Mouse (Mus musculus): ENCODE data around the gene Col25a1. TPM values are rescaled to one million over a fixed set of nuclear protein-coding genes. Genes with fewer than 3 reads are reported as not detected.

Col25a1 gene
- polyA plus RNA-seq, 1 experiment, result not detected

DNA sequence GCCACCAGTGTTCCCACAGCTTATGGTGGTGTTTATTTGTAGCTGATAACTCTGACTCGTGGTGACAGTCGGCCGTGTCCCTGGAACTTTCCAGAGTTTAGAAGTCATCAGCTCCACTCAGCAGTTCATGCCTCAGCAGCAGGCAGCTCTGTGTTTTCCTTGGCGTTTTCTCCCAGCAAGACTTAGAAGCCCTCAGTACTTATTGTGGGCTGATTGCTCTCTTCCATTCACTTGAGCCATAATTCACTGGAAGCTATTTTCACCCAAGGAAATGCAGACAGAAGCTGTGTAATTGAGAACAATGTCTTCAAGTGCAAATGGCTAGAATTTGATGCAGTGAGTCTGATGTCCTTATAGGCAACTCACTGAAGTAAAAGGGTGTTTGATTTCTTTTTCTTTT lies 254.6 kb downstream of the Col25a1 start:
- H3K4me3 ChIP-seq (ENCODE audit: insufficient read depth, low read depth, low read length), result no peak overlapping the region
- no peak overlapping the region for H3K27ac ChIP-seq (replicated peaks; ENCODE audit: low read depth, low read length)
- H3K4me1 ChIP-seq (ENCODE audit: control insufficient read depth, insufficient read depth, insufficient read length, low read length), result no peaks in the 10 kb centered on the region

DNA sequence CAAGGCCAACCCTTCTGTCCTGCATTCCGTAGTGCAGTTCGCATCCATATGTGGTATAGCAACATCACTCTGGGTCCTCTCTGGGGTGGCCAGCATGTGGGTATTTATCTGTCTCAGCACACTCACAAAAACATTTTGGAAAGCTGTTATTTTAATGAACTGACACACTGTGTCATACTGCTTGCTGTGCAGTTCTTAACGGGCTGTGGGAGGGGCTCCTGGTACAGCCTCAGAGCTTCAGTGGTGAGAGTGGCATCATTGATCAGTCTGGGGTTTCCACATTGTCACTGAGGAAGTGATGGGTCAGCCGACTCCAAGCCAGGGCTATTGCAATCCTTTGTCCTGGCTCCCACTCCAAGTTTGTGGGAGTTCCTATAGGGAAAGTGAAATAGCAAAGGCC lies 255.9 kb downstream of the Col25a1 start:
- Histone ChIP-seq H3K4me3 (ENCODE audit: insufficient read depth, low read depth, low read length) (no peak overlapping the region), H3K27ac (replicated peaks; ENCODE audit: low read depth, low read length) (no peak overlapping the region), H3K4me1 (ENCODE audit: control insufficient read depth, insufficient read depth, insufficient read length, low read length) (no peaks in the 10 kb centered on the region)

DNA sequence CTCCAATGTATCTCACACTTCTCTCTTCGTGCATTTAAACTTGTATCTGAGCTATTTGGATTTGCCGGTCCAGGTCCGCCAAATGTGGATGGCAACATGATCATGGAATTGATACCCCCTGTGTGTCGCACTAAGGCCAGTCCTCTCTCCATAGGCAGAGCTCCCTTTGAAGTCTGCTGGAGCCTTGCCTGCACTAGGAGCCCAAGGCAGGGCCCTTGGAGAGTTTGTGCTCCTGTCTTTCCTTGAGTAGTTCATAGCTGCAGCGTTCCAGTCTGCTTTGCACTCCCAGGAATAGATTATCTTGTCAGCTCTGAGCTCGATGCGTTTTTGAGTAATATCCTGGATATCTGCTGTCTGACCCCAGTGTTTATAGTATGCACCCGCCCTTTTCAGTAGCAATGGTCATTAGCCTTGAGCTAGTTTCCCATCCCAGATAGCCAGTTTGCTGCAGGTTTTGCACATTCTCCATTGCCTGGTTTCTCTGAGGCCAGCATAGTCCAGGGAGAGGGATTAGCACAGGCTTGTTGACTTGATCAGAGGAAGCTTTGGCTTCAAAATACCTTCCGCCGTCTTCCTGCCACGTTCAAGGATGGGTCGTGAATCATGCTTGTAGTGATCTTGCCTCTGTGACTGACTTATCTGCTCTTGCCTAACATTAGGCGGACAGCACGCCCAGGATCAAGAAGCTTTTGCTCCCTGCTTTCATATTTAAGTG lies 258.1 kb downstream of the Col25a1 start:
- no peaks in the 10 kb centered on the region for H3K4me1 ChIP-seq (ENCODE audit: control insufficient read depth, insufficient read depth, insufficient read length, low read length)
- no peak overlapping the region for H3K27ac ChIP-seq (replicated peaks; ENCODE audit: low read depth, low read length)
- no peak overlapping the region for H3K4me3 ChIP-seq (ENCODE audit: insufficient read depth, low read depth, low read length)

DNA sequence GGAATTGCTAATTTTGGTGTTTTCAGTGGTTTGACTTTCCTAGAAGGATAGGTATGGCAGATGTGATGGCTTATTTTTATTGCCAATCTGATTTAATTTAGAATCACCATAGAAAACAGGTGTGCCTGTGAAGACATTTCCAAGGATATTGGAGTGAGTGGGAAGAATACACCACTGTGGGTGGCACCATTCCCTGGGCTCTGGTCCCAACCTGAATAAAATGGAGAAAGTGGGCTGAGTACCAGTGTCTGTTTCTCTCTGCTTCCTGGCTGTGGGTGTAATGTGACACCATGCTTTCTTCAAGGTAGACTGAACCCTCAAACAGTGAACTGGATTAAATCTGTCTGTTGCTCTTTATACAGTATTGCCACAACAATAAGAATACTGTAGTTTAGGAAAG lies 265.3 kb downstream of the Col25a1 start:
- no peak overlapping the region for H3K4me3 ChIP-seq (ENCODE audit: insufficient read depth, low read depth, low read length)
- no peak overlapping the region for H3K27ac ChIP-seq (replicated peaks; ENCODE audit: low read depth, low read length)
- no peaks in the 10 kb centered on the region for H3K4me1 ChIP-seq (ENCODE audit: control insufficient read depth, insufficient read depth, insufficient read length, low read length)

DNA sequence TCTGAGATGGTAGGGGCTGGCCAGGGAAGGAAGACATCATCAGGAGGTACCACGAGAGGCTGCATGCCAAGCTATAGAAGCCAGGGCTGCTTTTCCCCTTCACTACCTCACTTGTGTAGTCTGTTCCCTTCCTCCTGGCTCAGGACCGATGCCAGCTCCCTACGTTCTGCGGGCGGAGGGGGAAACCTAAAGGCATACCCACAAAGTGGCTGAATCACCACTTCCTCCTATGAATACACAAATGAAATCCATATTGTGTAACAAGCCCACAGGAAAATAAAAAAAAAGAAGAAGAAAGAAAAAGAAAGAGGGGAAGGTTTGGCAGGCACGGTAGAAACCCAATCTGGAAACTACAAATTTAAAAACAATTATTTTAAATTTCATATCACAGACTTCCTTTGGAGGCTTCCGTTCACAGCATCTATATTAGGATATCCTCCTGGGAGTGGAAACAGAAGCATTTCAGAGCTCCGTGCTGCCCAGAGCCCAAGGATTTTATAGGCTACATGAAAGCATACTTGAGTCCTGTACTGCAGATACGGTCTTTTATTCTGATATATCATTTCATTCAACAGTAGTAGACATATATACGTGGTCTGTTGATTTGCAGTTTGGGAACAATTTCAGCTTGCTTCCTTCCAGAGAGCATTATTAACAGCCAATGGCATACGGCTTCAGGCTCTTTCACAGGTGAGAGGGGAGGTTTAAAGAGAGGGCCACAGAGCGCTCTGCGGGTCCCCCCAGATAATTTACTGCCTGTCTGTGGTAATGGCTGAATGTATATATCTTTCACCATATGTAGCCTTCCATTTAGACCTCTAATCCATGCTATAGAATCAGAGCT lies 269.6 kb downstream of the Col25a1 start:
- Histone ChIP-seq H3K27ac (replicated peaks; ENCODE audit: low read depth, low read length) (no peak overlapping the region), H3K4me3 (ENCODE audit: insufficient read depth, low read depth, low read length) (no peak overlapping the region), H3K4me1 (ENCODE audit: control insufficient read depth, insufficient read depth, insufficient read length, low read length) (no peaks in the 10 kb centered on the region)

DNA sequence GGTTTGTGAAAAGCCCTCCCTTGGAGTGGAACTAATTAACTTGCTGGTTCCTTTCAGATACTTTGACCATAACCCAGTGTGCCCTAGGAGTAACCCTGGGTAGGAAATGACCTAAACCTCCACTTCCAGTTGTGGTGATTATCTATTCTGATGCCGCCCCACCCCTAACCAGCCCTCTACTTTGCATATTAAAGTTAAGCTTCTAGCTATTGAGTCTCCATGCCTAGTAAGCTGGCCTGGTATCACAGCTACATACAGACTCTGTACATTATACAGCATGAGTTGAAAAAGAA lies 270.2 kb downstream of the Col25a1 start:
- Histone ChIP-seq H3K4me1 (ENCODE audit: control insufficient read depth, insufficient read depth, insufficient read length, low read length) (no peaks in the 10 kb centered on the region), H3K27ac (replicated peaks; ENCODE audit: low read depth, low read length) (no peak overlapping the region), H3K4me3 (ENCODE audit: insufficient read depth, low read depth, low read length) (no peak overlapping the region)

DNA sequence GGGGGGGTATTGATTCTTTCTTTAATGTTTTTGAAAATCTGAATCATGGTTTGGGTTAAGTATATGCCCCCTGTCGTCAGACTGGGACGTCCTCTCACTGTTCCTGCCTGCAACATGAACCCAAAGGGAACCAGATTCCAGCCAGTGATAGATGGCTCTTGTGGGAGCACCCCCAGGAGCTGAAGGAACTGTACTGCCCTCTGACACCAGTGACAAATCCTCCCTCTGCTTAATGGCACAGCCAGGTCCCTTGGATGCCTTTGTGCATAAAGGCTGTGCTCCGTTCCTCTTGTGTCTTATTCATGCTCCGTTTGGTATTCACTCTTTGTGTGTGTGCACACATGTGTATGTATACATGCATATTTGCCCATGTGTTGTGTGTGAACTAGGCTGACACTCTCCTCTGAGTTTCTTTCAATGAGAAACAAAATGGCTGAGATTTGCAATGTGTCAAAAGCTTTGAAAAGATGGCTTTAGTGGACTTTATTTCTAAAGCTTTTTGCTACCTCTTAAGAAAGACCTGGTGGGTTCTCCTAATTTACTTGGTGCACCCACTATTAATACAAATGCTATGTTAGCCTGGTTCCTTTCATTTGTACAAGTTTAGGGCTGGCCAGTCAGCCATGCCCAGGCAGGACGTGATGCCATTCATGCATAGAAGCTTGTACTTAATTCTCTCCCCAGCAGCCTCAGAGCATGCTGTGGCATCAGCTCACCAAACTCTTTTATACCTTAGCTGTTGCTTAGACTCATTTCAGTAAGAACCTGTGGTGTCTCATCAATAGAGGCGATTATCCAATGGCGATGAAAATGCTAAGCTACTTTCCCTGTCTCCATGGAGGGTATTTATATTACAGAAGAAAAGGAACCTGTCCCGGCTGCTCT lies 273.5 kb downstream of the Col25a1 start:
- no peak overlapping the region for H3K27ac ChIP-seq (replicated peaks; ENCODE audit: low read depth, low read length)
- H3K4me1 ChIP-seq (ENCODE audit: control insufficient read depth, insufficient read depth, insufficient read length, low read length), result no peaks in the 10 kb centered on the region
- H3K4me3 ChIP-seq (ENCODE audit: insufficient read depth, low read depth, low read length), result no peak overlapping the region

DNA sequence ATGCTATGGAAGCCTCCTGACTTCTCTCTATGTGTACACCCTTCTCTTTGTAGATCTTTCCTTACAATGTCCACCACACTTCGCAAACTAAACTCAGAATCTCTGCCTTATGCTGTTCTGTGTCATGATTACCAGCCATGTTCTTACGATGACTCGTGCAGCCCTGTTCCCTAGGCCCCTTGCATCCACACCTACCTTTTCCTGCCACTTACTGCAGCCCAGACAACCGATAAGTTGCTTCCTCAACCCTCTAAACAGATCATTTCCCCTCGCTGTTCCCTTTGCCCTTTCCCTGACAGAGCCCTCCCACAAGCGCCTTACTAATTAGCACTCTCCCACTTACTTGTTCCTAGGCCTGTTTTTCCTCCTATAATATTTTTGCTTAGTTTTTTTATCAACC lies 275.9 kb downstream of the Col25a1 start:
- Histone ChIP-seq H3K4me3 (ENCODE audit: insufficient read depth, low read depth, low read length) (no peak overlapping the region), H3K27ac (replicated peaks; ENCODE audit: low read depth, low read length) (no peak overlapping the region)

DNA sequence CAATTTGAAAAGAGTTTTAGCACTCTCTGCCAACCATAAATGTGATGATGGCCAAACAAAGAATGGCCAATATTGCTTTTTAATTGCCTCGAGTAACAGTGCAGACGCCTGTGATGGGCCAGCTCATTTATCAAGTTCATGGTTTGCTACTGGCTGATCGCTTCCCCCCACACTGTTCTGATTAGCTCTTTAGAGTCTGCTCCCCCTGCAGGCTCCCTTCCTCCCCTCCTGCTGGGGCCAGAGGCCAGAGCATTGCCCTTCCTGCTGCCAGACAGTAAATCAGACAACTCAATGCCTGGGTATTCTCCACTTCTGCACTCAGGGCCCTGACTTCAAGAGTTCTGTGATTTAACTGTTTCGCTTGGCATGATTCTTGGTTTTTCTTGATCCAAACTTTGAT lies 281.9 kb downstream of the Col25a1 start:
- Histone ChIP-seq H3K4me3 (ENCODE audit: insufficient read depth, low read depth, low read length) (no peak overlapping the region), H3K4me1 (ENCODE audit: control insufficient read depth, insufficient read depth, insufficient read length, low read length) (no peaks in the 10 kb centered on the region), H3K27ac (replicated peaks; ENCODE audit: low read depth, low read length) (no peak overlapping the region)

More for the DNA sequence above, 275.9 kb downstream of the Col25a1 start:
- no peaks in the 10 kb centered on the region for H3K4me1 ChIP-seq (ENCODE audit: control insufficient read depth, insufficient read depth, insufficient read length, low read length)

DNA sequence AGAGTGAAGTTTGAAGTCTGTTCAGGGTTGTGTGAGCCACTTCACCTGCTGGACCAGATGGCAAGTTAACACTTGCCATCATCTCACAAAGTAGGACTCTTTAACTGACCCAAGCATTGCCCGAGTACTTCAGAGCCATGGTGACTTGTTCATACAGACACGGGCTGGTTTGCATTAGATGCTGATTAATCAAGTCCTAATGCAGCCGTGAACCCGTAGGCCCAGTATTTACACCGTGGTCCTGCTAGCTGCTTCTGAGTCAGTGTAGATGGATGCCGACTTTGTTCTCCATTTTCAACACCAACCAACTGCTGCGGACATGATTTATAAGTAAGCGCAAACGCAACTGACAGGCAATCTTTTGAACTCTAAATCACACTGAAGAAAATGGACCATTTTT lies 287.6 kb downstream of the Col25a1 start:
- Histone ChIP-seq H3K4me3 (ENCODE audit: insufficient read depth, low read depth, low read length) (no peak overlapping the region), H3K4me1 (ENCODE audit: control insufficient read depth, insufficient read depth, insufficient read length, low read length) (no peaks in the 10 kb centered on the region), H3K27ac (replicated peaks; ENCODE audit: low read depth, low read length) (no peak overlapping the region)

DNA sequence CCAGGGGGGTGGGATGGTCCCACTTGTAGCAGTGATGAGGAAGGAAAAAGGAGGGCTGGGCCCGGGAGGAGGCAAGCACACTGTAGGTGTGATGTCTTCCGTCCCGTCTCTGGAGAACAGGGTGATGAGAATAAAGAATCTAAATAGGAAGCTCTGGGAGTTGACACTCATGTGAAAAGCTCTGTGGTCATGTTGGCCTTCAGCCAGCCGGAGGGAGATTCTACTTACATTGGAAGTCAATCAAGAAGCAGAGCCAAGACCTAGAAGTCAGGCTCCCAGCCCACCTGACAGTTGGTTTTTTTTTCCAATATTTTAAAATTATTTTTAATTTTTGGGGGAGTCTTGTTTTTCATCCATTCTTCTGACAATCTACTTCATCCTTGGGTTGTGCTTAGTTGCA lies 297.5 kb downstream of the Col25a1 start:
- Histone ChIP-seq H3K4me1 (ENCODE audit: control insufficient read depth, insufficient read depth, insufficient read length, low read length) (no peaks in the 10 kb centered on the region), H3K4me3 (ENCODE audit: insufficient read depth, low read depth, low read length) (no peak overlapping the region), H3K27ac (replicated peaks; ENCODE audit: low read depth, low read length) (no peak overlapping the region)

DNA sequence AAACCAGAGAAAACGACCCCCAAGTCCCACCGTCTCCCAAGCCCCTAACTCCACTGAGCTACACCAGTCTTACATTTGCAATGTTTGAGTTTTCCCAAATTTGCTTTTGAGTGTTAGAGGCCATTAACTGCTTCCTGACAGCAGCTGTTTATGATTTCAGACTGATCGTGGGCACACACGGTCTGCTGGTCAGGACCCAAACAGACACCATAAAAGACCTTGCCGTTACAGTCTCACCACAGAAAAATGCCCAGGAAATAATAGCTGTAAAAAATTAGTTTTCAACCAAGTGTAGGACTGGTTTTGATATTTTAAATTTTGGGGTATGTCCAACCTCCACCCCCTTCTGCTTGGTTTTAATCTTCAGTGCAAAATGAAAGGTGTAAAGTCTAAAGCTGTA lies 298.8 kb downstream of the Col25a1 start:
- Histone ChIP-seq H3K4me3 (ENCODE audit: insufficient read depth, low read depth, low read length) (no peak overlapping the region), H3K27ac (replicated peaks; ENCODE audit: low read depth, low read length) (no peak overlapping the region), H3K4me1 (ENCODE audit: control insufficient read depth, insufficient read depth, insufficient read length, low read length) (no peaks in the 10 kb centered on the region)

DNA sequence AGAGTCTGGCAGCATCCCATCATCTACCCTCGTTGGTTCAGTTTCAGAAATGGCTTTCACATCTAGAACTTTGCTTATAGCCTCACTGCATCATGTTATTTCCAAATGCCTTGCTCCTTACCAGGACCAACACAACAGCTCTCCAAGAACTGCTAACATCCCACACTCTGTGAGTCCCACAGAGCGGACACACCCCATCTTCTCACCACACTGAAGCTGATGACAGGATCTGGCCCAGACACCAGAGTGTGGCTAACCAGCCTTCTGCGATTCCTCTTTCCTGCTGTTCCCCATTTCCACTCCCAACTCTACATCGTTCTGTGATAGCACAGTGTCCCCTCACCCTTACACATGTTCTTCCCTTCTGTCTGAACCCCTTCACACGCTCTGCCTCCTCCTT lies 301.5 kb downstream of the Col25a1 start:
- Histone ChIP-seq H3K4me1 (ENCODE audit: control insufficient read depth, insufficient read depth, insufficient read length, low read length) (no peaks in the 10 kb centered on the region), H3K4me3 (ENCODE audit: insufficient read depth, low read depth, low read length) (no peak overlapping the region), H3K27ac (replicated peaks; ENCODE audit: low read depth, low read length) (no peak overlapping the region)

DNA sequence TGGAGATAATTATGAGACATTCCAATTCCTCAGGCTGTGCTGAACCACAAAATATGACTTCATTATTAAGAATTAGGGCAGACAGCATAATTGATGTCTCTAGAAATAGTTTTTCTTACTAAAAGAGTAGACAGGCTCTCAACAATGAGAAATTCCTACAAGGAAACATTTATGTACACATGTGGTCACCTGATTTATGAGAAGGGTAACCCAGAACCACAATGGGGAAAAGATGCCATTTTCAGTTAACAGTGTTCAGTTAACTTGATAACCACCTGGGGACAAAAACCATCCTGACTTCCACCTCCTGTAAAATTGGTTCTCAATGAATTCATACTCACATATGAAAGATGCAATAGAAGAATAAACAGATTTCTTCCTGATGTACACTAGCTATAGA lies 305.7 kb downstream of the Col25a1 start:
- Histone ChIP-seq H3K27ac (replicated peaks; ENCODE audit: low read depth, low read length) (no peak overlapping the region), H3K4me1 (ENCODE audit: control insufficient read depth, insufficient read depth, insufficient read length, low read length) (no peaks in the 10 kb centered on the region), H3K4me3 (ENCODE audit: insufficient read depth, low read depth, low read length) (no peak overlapping the region)

DNA sequence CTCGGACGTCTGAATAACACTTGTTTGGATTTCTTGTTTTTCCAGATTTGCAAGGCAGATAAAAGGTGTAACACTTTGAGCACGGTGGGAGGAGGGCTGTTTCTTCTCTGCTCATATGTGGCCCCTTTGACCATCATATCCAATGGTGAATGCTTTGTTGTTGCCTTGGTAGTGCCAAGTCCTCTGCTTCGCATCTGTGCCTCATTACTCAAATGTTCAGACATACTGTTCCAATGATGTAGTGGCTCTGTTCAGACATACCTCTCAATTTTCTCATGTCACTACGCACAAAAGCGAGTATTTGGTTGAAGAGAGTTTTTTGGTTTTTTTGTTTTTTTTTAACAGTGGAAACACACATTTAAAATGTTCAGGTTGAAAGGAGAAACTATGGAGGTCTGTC lies 308.5 kb downstream of the Col25a1 start:
- no peaks in the 10 kb centered on the region for H3K4me1 ChIP-seq (ENCODE audit: control insufficient read depth, insufficient read depth, insufficient read length, low read length)
- no peak overlapping the region for H3K4me3 ChIP-seq (ENCODE audit: insufficient read depth, low read depth, low read length)
- no peak overlapping the region for H3K27ac ChIP-seq (replicated peaks; ENCODE audit: low read depth, low read length)

All from brown adipose tissue, adult 24 weeks (tissue).